Mouse (Mus musculus): Measurements from ENCODE around the gene Kidins220. TPM values are rescaled to one million over a fixed set of nuclear protein-coding genes. Genes with fewer than 3 reads are reported as not detected.

Kidins220 gene
- polyA plus RNA-seq, 1 experiment from 2014 or later = 28.5 TPM

DNA sequence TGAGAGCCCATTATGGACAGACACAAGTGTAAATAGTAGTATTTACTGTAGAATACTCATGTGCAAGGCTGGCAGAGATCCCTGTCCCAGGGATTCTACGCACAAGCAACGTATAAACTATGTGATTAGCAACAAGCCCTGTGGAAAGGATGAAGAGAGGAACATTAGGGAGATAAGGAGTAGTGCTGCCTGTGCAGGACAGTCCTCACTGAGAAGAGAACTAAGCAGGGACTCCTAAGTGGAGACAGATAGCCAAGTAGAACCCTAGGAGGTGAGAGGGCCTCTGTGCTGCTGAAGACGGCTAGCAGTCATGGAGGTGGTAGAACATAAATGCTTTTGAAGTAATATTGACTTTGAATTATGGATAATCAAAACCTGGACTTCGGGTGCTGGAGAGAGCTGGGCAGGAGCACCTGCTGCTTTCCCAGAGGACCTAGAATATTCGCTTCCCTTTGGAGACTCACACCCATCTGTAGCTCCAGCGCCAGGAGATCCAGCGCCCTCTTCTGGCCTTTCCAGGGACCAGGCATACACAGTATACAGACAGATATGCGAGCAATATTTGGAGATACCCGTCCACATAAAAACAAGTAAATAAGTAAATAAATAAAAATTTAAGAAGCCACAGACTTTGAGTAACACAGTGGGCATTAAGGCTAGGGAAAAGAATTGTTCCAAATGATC, 50.3 kb downstream of the Kidins220 start:
- no peak for DNase-seq (ENCODE audit: low spot score)
- WGBS = 65% methylated on average over 9 of the region's 9 CpGs
- no peak overlapping the region for H3K4me3 ChIP-seq (ENCODE audit: low read depth, low read length)
- no peak for ATAC-seq (replicated peaks; ENCODE audit: low FRiP score, low TSS enrichment, low read depth)
- no peaks in the 10 kb centered on the region for H3K4me1 ChIP-seq (replicated peaks; ENCODE audit: control insufficient read depth, insufficient read depth, low read length)
- no peak overlapping the region for H3K27ac ChIP-seq (ENCODE audit: low read depth)
- no peaks in the 10 kb centered on the region for H3K9me3 ChIP-seq (ENCODE audit: control insufficient read depth, low read length)
- 0 out of 2 replicates have a peak, but pooled peaks cover 7% of the 10 kb centered on the region for H3K36me3 ChIP-seq (ENCODE audit: control insufficient read depth, insufficient read depth, low read length)
- no peaks in the 10 kb centered on the region for H3K27me3 ChIP-seq (replicated peaks; ENCODE audit: control insufficient read depth, insufficient read depth, low read length)
- H3K4me2 ChIP-seq (ENCODE audit: low read length) = no peak overlapping the region
- H3K9ac ChIP-seq (ENCODE audit: low read length) = no peak overlapping the region

- no peak for ATAC-seq (replicated peaks; ENCODE audit: low FRiP score, low TSS enrichment, low read depth)
- Histone ChIP-seq H3K9me3 (ENCODE audit: control insufficient read depth, low read length) (no peaks in the 10 kb centered on the region), H3K4me2 (ENCODE audit: low read length) (no peak overlapping the region), H3K27ac (ENCODE audit: low read depth) (no peak overlapping the region), H3K4me3 (ENCODE audit: low read depth, low read length) (no peak overlapping the region), H3K27me3 (replicated peaks; ENCODE audit: control insufficient read depth, insufficient read depth, low read length) (no peaks in the 10 kb centered on the region), H3K4me1 (replicated peaks; ENCODE audit: control insufficient read depth, insufficient read depth, low read length) (no peaks in the 10 kb centered on the region), H3K36me3 (ENCODE audit: control insufficient read depth, insufficient read depth, low read length) (peaks cover 9% of the 10 kb centered on the region; the same call in 1 of the 2 replicates), H3K9ac (ENCODE audit: low read length) (no peak overlapping the region)
- no peak for DNase-seq (ENCODE audit: low spot score)
- 76% methylated on average over 7 of the region's 7 CpGs for whole genome bisulfite sequencing
These were observed 51.6 kb downstream of the Kidins220 start for GRCm38 (mm10) chr12:25026308-25026707.

DNA sequence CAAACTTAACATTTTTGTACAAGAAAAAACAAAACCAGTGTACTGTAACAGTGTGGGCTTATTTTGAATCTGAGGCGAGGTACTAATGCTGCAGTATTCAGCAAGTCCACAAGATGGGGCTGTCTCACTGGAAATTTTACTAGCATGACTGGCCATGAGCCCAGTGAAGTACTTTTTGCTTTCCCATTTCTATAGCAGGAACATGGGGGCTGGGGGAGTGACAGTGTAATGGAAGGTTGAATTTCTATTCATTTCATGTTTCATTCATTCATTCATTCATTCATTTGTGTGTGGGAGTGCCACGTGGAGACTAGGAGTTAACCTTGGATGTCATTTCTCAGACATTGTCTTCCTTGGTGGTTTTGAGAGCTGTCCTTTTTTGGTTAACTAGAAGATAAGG, 52.7 kb downstream of the Kidins220 start:
- Histone ChIP-seq H3K27me3 (replicated peaks; ENCODE audit: control insufficient read depth, insufficient read depth, low read length) (no peaks in the 10 kb centered on the region), H3K36me3 (ENCODE audit: control insufficient read depth, insufficient read depth, low read length) (peaks cover 13% of the 10 kb centered on the region; the same call in 1 of the 2 replicates), H3K9me3 (ENCODE audit: control insufficient read depth, low read length) (no peaks in the 10 kb centered on the region), H3K4me3 (ENCODE audit: low read depth, low read length) (no peak overlapping the region), H3K27ac (ENCODE audit: low read depth) (no peak overlapping the region), H3K9ac (ENCODE audit: low read length) (no peak overlapping the region), H3K4me2 (ENCODE audit: low read length) (no peak overlapping the region), H3K4me1 (replicated peaks; ENCODE audit: control insufficient read depth, insufficient read depth, low read length) (no peaks in the 10 kb centered on the region)
- 29% methylated on average over 2 of the region's 2 CpGs for WGBS
- peak; percentile 78 for DNase-seq (ENCODE audit: low spot score)
- no peak for ATAC-seq (replicated peaks; ENCODE audit: low FRiP score, low TSS enrichment, low read depth)

- no peak for ATAC-seq (replicated peaks; ENCODE audit: low FRiP score, low TSS enrichment, low read depth)
- Histone ChIP-seq H3K4me1 (replicated peaks; ENCODE audit: control insufficient read depth, insufficient read depth, low read length) (peaks cover 3% of the 10 kb centered on the region; the same call in 1 of the 2 replicates), H3K36me3 (ENCODE audit: control insufficient read depth, insufficient read depth, low read length) (peaks cover 16% of the 10 kb centered on the region), H3K9ac (ENCODE audit: low read length) (no peak overlapping the region), H3K4me3 (ENCODE audit: low read depth, low read length) (no peak overlapping the region), H3K27me3 (replicated peaks; ENCODE audit: control insufficient read depth, insufficient read depth, low read length) (no peaks in the 10 kb centered on the region), H3K27ac (ENCODE audit: low read depth) (peak overlapping the region; percentile 59; the same call in 1 of the 2 replicates), H3K9me3 (ENCODE audit: control insufficient read depth, low read length) (no peaks in the 10 kb centered on the region), H3K4me2 (ENCODE audit: low read length) (peak overlapping the region; percentile 15; the same call in 1 of the 2 replicates)
- 47% methylated on average over 9 of the region's 9 CpGs for WGBS
- DNase-seq (ENCODE audit: low spot score) = no peak
These were observed 59.1 kb downstream of the Kidins220 start for GRCm38 (mm10) chr12:25033662-25034337.

GRCm38 (mm10) chr12:25034338-25034953, 59.7 kb downstream of the Kidins220 start:
- H3K4me2 ChIP-seq (ENCODE audit: low read length) = peak overlapping the region; percentile 15; the same call in 1 of the 2 replicates
- DNase-seq (ENCODE audit: low spot score) = no peak
- H3K9ac ChIP-seq (ENCODE audit: low read length) = no peak overlapping the region

GRCm38 (mm10) chr12:25036024-25036423, 61.3 kb downstream of the Kidins220 start:
- H3K9ac ChIP-seq (ENCODE audit: low read length) = no peak overlapping the region
- H3K9me3 ChIP-seq (ENCODE audit: control insufficient read depth, low read length) = no peaks in the 10 kb centered on the region
- H3K27me3 ChIP-seq (replicated peaks; ENCODE audit: control insufficient read depth, insufficient read depth, low read length) = no peaks in the 10 kb centered on the region
- peaks cover 3% of the 10 kb centered on the region; the same call in 1 of the 2 replicates for H3K4me1 ChIP-seq (replicated peaks; ENCODE audit: control insufficient read depth, insufficient read depth, low read length)
- no peak for DNase-seq (ENCODE audit: low spot score)
- no peak overlapping the region for H3K4me2 ChIP-seq (ENCODE audit: low read length)
- H3K27ac ChIP-seq (ENCODE audit: low read depth) = no peak overlapping the region
- ATAC-seq (replicated peaks; ENCODE audit: low FRiP score, low TSS enrichment, low read depth) = no peak
- H3K4me3 ChIP-seq (ENCODE audit: low read depth, low read length) = no peak overlapping the region
- 93% methylated on average over 3 of the region's 3 CpGs for WGBS
- peaks cover 22% of the 10 kb centered on the region for H3K36me3 ChIP-seq (ENCODE audit: control insufficient read depth, insufficient read depth, low read length)

More at GRCm38 (mm10) chr12:25034338-25034953, 59.7 kb downstream of the Kidins220 start:
- Histone ChIP-seq H3K4me3 (ENCODE audit: low read depth, low read length) (no peak overlapping the region), H3K27ac (ENCODE audit: low read depth) (peak overlapping the region; percentile 59), H3K36me3 (ENCODE audit: control insufficient read depth, insufficient read depth, low read length) (peaks cover 16% of the 10 kb centered on the region), H3K9me3 (ENCODE audit: control insufficient read depth, low read length) (no peaks in the 10 kb centered on the region), H3K27me3 (replicated peaks; ENCODE audit: control insufficient read depth, insufficient read depth, low read length) (no peaks in the 10 kb centered on the region), H3K4me1 (replicated peaks; ENCODE audit: control insufficient read depth, insufficient read depth, low read length) (peaks cover 3% of the 10 kb centered on the region; the same call in 1 of the 2 replicates)
- ATAC-seq (replicated peaks; ENCODE audit: low FRiP score, low TSS enrichment, low read depth) = no peak
- 59% methylated on average over 8 of the region's 8 CpGs for WGBS

DNA sequence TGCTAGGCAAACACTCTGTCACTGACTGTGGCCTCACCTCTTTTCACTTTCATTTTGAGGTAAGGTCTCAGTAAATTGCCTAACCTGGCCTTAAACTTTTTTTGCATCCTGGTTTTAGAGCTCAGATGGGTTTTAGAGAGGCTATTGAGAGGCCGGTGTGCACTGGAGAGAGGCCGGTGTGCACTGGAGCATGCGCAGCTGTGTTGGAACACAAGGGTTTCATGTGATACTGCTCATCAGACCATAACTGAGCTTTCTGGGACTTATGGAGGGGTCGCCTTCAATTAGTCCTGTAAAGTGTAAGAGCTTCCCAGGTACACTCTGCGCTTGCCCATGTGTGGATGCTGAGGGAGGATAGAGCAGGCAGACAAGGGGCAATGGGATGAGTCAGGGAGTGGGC, 62.5 kb downstream of the Kidins220 start:
- DNase-seq (ENCODE audit: low spot score) = no peak
- H3K27me3 ChIP-seq (replicated peaks; ENCODE audit: control insufficient read depth, insufficient read depth, low read length) = no peaks in the 10 kb centered on the region

DNA sequence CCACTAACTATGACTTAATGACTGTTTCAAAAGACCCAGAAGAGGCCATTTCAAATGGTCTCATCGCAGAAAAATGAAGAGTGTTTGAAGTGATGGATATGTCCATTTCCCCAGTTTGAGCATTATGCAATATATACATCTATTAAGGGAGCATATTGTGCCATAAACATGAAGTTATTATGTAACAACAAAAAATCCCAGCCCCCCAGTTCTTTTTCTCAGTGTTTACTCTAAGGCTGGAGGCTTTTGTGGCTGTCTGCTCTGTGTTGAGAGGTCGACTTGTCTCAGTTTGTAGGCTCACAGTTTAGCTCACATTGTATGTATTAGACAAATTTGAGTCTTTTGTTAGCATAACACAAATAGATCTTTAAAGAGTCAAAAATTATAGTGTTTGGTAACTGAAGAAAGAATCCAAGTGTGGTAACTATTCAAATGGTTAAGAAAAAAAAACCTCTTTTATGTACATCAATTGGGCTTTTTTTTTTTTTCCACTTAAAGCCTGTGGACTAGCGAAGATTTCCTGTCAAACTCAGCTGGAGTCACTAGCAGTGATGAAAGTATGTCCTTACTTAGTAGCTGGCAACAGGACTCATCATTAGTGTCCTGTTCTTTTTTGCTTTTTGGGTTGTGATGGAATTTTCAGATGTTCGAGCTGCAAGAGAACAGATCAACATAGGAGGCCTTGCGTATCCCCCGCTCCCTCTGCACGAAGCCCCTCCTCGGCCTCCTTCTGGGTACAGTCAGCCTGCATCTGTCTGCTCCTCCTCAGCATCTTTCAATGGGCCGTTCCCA, 63.2 kb downstream of the Kidins220 start:
- no peaks in the 10 kb centered on the region for H3K9me3 ChIP-seq (ENCODE audit: control insufficient read depth, low read length)
- DNase-seq (ENCODE audit: low spot score) = no peak
- ATAC-seq (replicated peaks; ENCODE audit: low FRiP score, low TSS enrichment, low read depth) = no peak

More for the DNA sequence above, 62.5 kb downstream of the Kidins220 start:
- no peak overlapping the region for H3K27ac ChIP-seq (ENCODE audit: low read depth)
- H3K4me2 ChIP-seq (ENCODE audit: low read length) = no peak overlapping the region
- no peak for ATAC-seq (replicated peaks; ENCODE audit: low FRiP score, low TSS enrichment, low read depth)
- no peak overlapping the region for H3K4me3 ChIP-seq (ENCODE audit: low read depth, low read length)
- H3K9me3 ChIP-seq (ENCODE audit: control insufficient read depth, low read length) = no peaks in the 10 kb centered on the region
- peaks cover 25% of the 10 kb centered on the region for H3K36me3 ChIP-seq (ENCODE audit: control insufficient read depth, insufficient read depth, low read length)
- H3K9ac ChIP-seq (ENCODE audit: low read length) = no peak overlapping the region
- WGBS = 95% methylated on average over 5 of the region's 5 CpGs
- peaks cover 3% of the 10 kb centered on the region; the same call in 1 of the 2 replicates for H3K4me1 ChIP-seq (replicated peaks; ENCODE audit: control insufficient read depth, insufficient read depth, low read length)

More for the DNA sequence above, 63.2 kb downstream of the Kidins220 start:
- H3K9ac ChIP-seq (ENCODE audit: low read length) = no peak overlapping the region
- H3K27ac ChIP-seq (ENCODE audit: low read depth) = no peak overlapping the region
- 71% methylated on average over 9 of the region's 9 CpGs for WGBS
- no peak overlapping the region for H3K4me3 ChIP-seq (ENCODE audit: low read depth, low read length)
- no peaks in the 10 kb centered on the region for H3K27me3 ChIP-seq (replicated peaks; ENCODE audit: control insufficient read depth, insufficient read depth, low read length)
- H3K36me3 ChIP-seq (ENCODE audit: control insufficient read depth, insufficient read depth, low read length) = peaks cover 25% of the 10 kb centered on the region
- H3K4me2 ChIP-seq (ENCODE audit: low read length) = no peak overlapping the region
- peaks cover 3% of the 10 kb centered on the region; the same call in 1 of the 2 replicates for H3K4me1 ChIP-seq (replicated peaks; ENCODE audit: control insufficient read depth, insufficient read depth, low read length)

Data from intestine, embryonic 14.5 days (tissue).